Mouse (Mus musculus) testis, postnatal 10 days (tissue): ENCODE data around the gene Pde6d.
"Not testable (repeated sequence)": the region's sequence is repeated elsewhere in the genome, so short reads cannot be mapped to it uniquely, and the experiment has no call there.

Experiments
- DNase-seq: peaks from one replicate; pipeline ENCODE4 v3.0.0; 2021; ENCODE audit warnings: low spot score

The Pde6d gene

GRCm38 (mm10) chr1:86569292-86569860 lies 13.1 kb downstream of the Pde6d start:
- DNase-seq, result no peak

- DNase-seq, result no peak
Measured at GRCm38 (mm10) chr1:86568409-86568808, 14.0 kb downstream of the Pde6d start.

- no peak for DNase-seq
Measured at GRCm38 (mm10) chr1:86562663-86563062, 19.8 kb downstream of the Pde6d start.

- DNase-seq, result no peak
Measured at GRCm38 (mm10) chr1:86559232-86559631, 23.2 kb downstream of the Pde6d start.

GRCm38 (mm10) chr1:86557872-86558271 lies 24.6 kb downstream of the Pde6d start:
- no peak for DNase-seq

GRCm38 (mm10) chr1:86555665-86556064 lies 26.8 kb downstream of the Pde6d start:
- no peak for DNase-seq

GRCm38 (mm10) chr1:86551877-86552276 lies 30.6 kb downstream of the Pde6d start:
- DNase-seq, result no peak

- no peak for DNase-seq
Measured at GRCm38 (mm10) chr1:86551299-86551698, 31.1 kb downstream of the Pde6d start.

GRCm38 (mm10) chr1:86546797-86547196 lies 35.6 kb downstream of the Pde6d start:
- DNase-seq, result no peak

- no peak for DNase-seq
Measured at GRCm38 (mm10) chr1:86542584-86542983, 39.8 kb downstream of the Pde6d start.

- not testable (repeated sequence) for DNase-seq
Measured at GRCm38 (mm10) chr1:86539583-86539982, 42.8 kb downstream of the Pde6d start.

GRCm38 (mm10) chr1:86538383-86538782 lies 44.0 kb downstream of the Pde6d start:
- DNase-seq, result peak; percentile 60

- no peak for DNase-seq
Measured at GRCm38 (mm10) chr1:86533411-86534130, 48.9 kb downstream of the Pde6d start.

- peak; percentile 96 for DNase-seq
Measured at GRCm38 (mm10) chr1:86532362-86533051, 49.9 kb downstream of the Pde6d start.

- DNase-seq, result no peak
Measured at GRCm38 (mm10) chr1:86531547-86532321, 50.7 kb downstream of the Pde6d start.

GRCm38 (mm10) chr1:86530871-86531546 lies 51.4 kb downstream of the Pde6d start:
- no peak for DNase-seq

- no peak for DNase-seq
Measured at GRCm38 (mm10) chr1:86529590-86529989, 52.8 kb downstream of the Pde6d start.

GRCm38 (mm10) chr1:86528571-86529180 lies 53.8 kb downstream of the Pde6d start:
- no peak for DNase-seq

- DNase-seq, result peak; percentile 97
Measured at GRCm38 (mm10) chr1:86527599-86528486, 54.6 kb downstream of the Pde6d start.
